Mouse (Mus musculus) midbrain, embryonic 13.5 days (tissue): ENCODE measurements at regions not wholly inside any gene's neighbourhood (a gene's known extent, or its start where the extent isn't known, plus 50 kb on each side); places are given as distances from the start of the nearest gene placed in this dataset.
A peak's percentile ranks its signal among the peaks of the same experiment; 100 is the strongest.
"Not testable (repeated sequence)": the region's sequence is repeated elsewhere in the genome, so short reads cannot be mapped to it uniquely, and the experiment has no call there.

Experiments
- ATAC-seq: fragments of 200-750 bp; cut with Nextera tagmentation; 2 replicates; pipeline ENCODE4 v1.8.0; 2017; ENCODE audit warnings: mild to moderate bottlenecking, moderate TSS enrichment, moderate library complexity
- H3K27ac ChIP-seq: fragments of 300-500 bp; sonication (generic); 2 replicates; pipeline ENCODE4 v1.5.1; 2015; ENCODE audit warnings: inconsistent platforms, mild to moderate bottlenecking, moderate library complexity
- H3K27me3 ChIP-seq: fragments of 300-500 bp; sonication (generic); 2 replicates; pipeline ENCODE4 v1.6.1; 2015; ENCODE audit warnings: mild to moderate bottlenecking, inconsistent platforms
- H3K36me3 ChIP-seq: fragments of 300-500 bp; sonication (generic); 2 replicates; pipeline ENCODE4 v1.6.1; 2015; ENCODE audit warnings: mild to moderate bottlenecking, inconsistent platforms
- H3K4me1 ChIP-seq: fragments of 300-500 bp; sonication (generic); replicated peaks from 2 replicates; pipeline ENCODE4 v1.6.1; 2015; ENCODE audit warnings: inconsistent platforms
- H3K4me2 ChIP-seq: fragments of 300-500 bp; sonication (generic); replicated peaks from 2 replicates; pipeline ENCODE4 v1.6.1; 2015; ENCODE audit warnings: moderate library complexity, mild to moderate bottlenecking, inconsistent platforms
- H3K4me3 ChIP-seq: fragments of 300-500 bp; sonication (generic); replicated peaks from 2 replicates; pipeline ENCODE4 v1.5.1; 2015; ENCODE audit warnings: mild to moderate bottlenecking, inconsistent platforms
- H3K9ac ChIP-seq: fragments of 300-500 bp; sonication (generic); replicated peaks from 2 replicates; pipeline ENCODE4 v1.6.1; 2015; ENCODE audit warnings: mild to moderate bottlenecking, inconsistent platforms
- H3K9me3 ChIP-seq: fragments of 300-500 bp; sonication (generic); 2 replicates; pipeline ENCODE4 v1.6.1; 2016; ENCODE audit warnings: mild to moderate bottlenecking, inconsistent platforms
- WGBS: fragments of 180-500 bp; shearing (Covaris S2); methylation state at CpG from one replicate; pipeline ENCODE4 v1.1.7; 2015; 5-methylcytosine and 5-hydroxymethylcytosine counted together

DNA sequence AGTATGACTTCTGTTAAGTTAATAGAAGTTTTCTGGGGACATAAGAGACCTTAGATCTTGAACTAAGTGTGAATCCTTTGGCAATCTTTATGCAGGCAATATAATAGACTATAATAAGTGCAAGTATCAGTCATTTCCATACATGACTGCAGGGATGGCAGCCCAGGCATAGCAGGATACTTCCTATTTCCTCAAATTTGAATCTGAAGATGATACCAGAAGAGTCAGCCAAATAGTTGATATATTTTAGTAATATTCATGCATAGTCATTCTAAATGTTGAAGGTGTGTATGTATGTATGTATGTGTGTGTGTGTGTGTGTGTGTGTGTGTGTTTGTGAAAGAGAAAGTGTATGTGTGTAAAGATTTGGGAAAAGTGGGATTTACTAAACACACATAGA, 64.3 kb downstream of the Prl2c2 start:
- H3K4me1 ChIP-seq, H3K27ac ChIP-seq, H3K27me3 ChIP-seq, H3K9ac ChIP-seq, H3K4me3 ChIP-seq, H3K4me2 ChIP-seq, ATAC-seq, H3K36me3 ChIP-seq: not testable (repeated sequence)
- peaks cover 30% of the 10 kb centered on the region for H3K9me3 ChIP-seq

DNA sequence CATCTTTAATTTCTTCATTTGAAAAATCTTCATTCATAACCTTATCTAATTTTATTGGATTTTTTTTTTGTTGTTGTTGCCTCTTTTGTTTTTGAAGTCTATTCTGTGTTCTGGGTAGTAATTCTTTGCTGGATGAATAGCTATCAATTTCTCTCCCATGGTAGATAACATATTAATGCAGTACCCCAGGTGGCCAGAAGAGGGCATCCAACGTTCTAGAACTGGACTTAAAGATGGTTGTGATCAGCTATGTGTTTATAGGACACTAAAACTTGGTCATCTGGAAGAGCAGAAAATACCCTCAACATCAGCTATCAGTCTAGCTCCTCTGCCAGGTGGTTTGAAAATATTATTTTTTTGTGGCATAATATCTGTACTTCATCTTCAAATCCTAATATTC, 70.1 kb downstream of the Prl2c2 start:
- not testable (repeated sequence) for H3K27ac ChIP-seq, H3K4me1 ChIP-seq, H3K27me3 ChIP-seq, H3K36me3 ChIP-seq, H3K9ac ChIP-seq, H3K4me2 ChIP-seq, H3K4me3 ChIP-seq, ATAC-seq
- peaks cover 65% of the 10 kb centered on the region for H3K9me3 ChIP-seq
- WGBS: 4% methylated on average over 1 of the region's 1 CpGs

DNA sequence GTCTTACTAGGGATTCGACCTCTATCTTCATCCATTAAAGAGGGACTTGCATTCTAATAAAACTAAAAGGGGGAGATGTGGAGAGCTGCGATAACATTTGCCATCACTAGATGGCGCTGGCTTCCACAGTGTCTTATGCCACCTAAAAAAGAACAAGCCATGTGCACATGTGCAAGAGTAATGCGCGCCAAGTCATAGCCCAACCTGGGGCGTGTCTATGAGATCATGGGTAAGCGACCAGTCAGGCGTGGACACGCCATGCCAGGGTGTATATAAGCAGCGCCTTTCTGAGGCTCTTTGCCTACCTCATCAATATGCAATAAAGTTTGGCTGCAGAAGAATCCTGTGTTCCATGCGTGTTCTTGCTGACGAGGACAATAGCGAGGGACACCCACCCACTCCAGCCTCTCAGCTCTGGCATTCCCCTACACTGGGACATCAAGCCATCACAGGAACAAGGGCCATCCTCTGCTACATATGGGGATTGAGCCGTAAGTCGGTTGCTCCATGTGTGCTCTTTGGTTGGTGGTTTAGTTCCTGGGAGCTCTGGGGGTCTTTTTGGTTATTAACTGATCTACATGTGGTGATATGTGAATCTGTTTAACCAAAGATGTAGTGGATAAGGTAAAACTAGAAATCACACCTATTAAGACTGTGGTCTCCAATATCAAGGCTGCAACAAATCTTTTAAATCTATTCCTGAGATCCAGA, 73.1 kb downstream of the Prl2c2 start:
- ATAC-seq: peak; percentile 40; the same call in 1 of the 2 replicates
- not testable (repeated sequence) for H3K27me3 ChIP-seq, H3K4me1 ChIP-seq, H3K36me3 ChIP-seq, H3K4me2 ChIP-seq, H3K27ac ChIP-seq, H3K9ac ChIP-seq, H3K4me3 ChIP-seq
- WGBS: 87% methylated on average over 15 of the region's 15 CpGs
- peaks cover 74% of the 10 kb centered on the region for H3K9me3 ChIP-seq

DNA sequence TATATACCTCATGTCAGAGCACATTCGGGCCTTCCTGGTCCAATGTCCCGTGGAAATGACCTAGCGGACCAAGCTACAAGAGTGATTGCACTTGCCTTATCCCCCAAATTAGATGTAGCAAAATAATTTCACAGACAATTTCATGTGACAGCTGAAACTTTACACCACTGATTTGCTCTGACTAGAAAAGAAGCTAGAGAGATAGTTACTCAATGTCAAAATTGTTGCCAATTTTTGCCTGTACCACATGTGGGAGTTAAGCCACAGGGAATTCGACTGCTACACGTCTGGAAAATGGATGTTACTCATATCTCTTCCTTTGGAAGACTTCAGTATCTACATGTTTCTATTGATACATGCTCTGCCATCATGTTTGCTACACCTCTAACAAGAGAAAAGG, 74.6 kb downstream of the Prl2c2 start:
- Histone ChIP-seq H3K27ac (no peak overlapping the region), H3K27me3 (no peaks in the 10 kb centered on the region), H3K4me2 (no peak overlapping the region), H3K4me1 (no peaks in the 10 kb centered on the region), H3K36me3 (no peaks in the 10 kb centered on the region), H3K9me3 (peaks cover 86% of the 10 kb centered on the region), H3K4me3 (no peak overlapping the region), H3K9ac (no peak overlapping the region)
- no peak for ATAC-seq
- 82% methylated on average over 5 of the region's 5 CpGs for WGBS

DNA sequence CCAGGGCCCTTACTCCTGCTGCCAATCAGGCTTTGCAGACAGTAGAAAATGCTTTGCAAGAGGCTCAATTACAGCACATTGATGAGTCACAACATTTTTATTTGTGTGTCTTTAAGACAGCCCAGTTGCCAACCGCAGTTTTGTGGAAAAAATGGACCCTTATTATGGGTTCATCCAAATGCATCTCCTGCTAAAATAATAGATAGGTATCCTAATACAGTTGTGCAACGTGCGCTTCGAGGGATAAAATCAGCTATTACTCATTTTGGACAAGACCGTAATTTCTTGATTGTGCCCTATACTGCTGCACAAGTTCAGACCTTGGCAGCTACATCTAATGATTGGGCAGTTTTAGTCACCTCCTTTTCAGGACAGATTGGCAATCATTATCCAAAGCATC, 75.4 kb downstream of the Prl2c2 start:
- Histone ChIP-seq H3K9me3 (peaks cover 87% of the 10 kb centered on the region), H3K27ac (no peak overlapping the region), H3K36me3 (no peaks in the 10 kb centered on the region), H3K4me1 (no peaks in the 10 kb centered on the region), H3K9ac (no peak overlapping the region), H3K4me3 (no peak overlapping the region), H3K4me2 (no peak overlapping the region), H3K27me3 (no peaks in the 10 kb centered on the region)
- ATAC-seq: no peak
- 91% methylated on average over 5 of the region's 5 CpGs for WGBS

DNA sequence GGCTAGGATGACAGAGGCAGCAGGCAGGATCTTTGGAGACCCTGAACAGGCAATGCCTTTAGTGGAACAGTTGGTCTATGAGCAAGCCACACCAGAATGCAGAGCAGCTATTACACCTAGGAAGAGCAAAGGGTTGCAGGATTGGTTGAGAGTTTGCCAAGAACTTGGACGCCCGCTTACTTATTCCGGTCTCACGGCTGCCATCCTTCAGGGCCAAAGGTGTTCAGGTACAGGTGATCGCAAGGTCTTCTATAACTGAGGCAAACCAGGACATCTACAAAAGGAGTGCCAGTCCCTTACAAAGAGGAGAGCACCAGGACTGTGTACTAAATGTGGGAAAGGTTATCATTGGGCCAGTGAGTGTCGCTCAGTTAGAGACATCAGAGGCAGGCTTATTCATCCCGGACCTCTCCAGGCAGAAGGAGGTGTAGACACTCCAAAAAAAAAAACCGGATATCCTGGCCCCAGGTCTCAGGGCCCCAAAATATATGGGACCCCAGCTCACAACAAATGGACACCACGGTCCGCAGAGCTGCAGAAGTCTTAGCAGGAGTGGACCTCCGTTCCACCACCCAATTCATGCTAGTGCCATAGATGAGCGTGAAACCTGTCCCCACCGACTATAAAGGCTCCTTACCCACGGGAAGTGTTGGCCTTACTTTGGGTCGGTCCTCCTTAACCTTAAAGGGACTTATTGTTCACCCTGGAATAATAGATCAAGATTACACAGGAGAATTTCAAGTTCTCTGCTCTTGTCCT, 77.4 kb downstream of the Prl2c2 start:
- H3K9ac ChIP-seq: no peak overlapping the region
- no peaks in the 10 kb centered on the region for H3K27me3 ChIP-seq
- no peak overlapping the region for H3K4me3 ChIP-seq
- H3K4me2 ChIP-seq: no peak overlapping the region
- H3K9me3 ChIP-seq: peaks cover 87% of the 10 kb centered on the region
- H3K27ac ChIP-seq: no peak overlapping the region
- no peaks in the 10 kb centered on the region for H3K36me3 ChIP-seq
- 90% methylated on average over 15 of the region's 15 CpGs for WGBS
- no peak for ATAC-seq
- no peaks in the 10 kb centered on the region for H3K4me1 ChIP-seq

DNA sequence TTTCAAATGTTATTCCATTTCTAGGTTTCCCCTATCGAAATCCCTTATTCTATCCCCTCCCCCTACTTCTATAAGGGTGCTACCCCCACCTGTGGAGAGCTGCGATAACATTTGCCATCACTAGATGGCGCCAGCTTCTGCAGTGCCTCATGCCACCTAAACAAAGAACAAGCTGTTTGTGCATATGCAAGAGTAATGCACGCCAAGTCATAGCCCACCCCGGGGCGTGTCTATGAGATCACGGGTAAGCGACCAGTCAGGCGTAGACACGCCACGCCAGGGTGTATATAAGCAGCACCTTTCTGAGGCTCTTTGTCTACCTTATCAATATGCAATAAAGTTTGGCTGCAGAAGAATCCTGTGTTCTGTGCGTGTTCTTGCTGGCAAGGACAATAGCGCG, 79.6 kb downstream of the Prl2c2 start:
- H3K9ac ChIP-seq: no peak overlapping the region
- peaks cover 75% of the 10 kb centered on the region for H3K9me3 ChIP-seq
- no peak overlapping the region for H3K4me2 ChIP-seq
- H3K4me1 ChIP-seq: no peaks in the 10 kb centered on the region
- ATAC-seq: peak; percentile 38; the same call in 1 of the 2 replicates
- H3K27me3 ChIP-seq: no peaks in the 10 kb centered on the region
- H3K4me3 ChIP-seq: no peak overlapping the region
- 89% methylated on average over 14 of the region's 14 CpGs for WGBS
- H3K36me3 ChIP-seq: no peaks in the 10 kb centered on the region
- no peak overlapping the region for H3K27ac ChIP-seq

DNA sequence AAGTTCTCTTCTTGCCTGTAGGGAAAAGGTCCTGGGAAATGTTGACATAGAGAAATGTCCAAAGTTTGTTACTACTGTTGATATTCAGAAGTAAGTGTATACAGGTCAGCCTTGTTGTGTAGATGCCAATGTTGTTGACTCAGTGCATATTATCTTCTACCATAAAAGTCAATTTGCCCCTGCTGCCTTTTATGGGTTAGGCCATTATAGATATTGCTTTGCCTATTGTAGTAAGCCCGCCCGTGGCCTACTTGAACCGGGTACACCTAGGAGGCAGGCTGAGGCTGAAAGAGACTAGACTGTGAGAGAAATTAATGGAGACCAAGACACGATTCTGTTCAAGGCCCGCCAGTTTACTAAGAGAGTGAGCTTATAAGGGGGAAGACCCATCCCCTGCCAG, 92.3 kb downstream of the Prl2c2 start:
- H3K9ac ChIP-seq: no peak overlapping the region
- H3K4me3 ChIP-seq: no peak overlapping the region
- no peaks in the 10 kb centered on the region for H3K4me1 ChIP-seq
- no peaks in the 10 kb centered on the region for H3K36me3 ChIP-seq
- no peak overlapping the region for H3K27ac ChIP-seq
- no peaks in the 10 kb centered on the region for H3K27me3 ChIP-seq
- 85% methylated on average over 5 of the region's 5 CpGs for WGBS
- peaks cover 37% of the 10 kb centered on the region for H3K9me3 ChIP-seq
- no peak for ATAC-seq
- no peak overlapping the region for H3K4me2 ChIP-seq

DNA sequence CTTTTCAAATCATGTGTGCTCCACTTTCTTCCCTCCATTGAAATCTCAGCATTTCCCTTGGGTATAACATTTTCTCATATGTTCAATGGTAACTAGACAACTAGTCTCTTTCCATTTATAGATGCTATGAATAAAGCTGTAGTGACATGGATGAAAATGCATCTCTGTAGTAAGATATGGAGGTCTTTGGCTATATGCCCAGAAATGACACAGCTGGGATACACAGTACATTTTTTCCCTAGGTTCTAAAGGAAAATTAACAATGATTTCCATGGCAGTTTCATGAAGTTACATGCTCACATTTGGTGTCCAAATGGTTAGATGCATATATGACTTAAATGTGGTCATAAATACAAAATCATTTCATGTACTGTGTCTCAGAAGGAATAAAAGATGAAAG, 99.0 kb downstream of the Prl2c2 start:
- Histone ChIP-seq H3K4me1 (no peaks in the 10 kb centered on the region), H3K4me3 (no peak overlapping the region), H3K4me2 (no peak overlapping the region), H3K9me3 (peaks cover 45% of the 10 kb centered on the region), H3K27ac (no peak overlapping the region), H3K9ac (no peak overlapping the region), H3K36me3 (no peaks in the 10 kb centered on the region), H3K27me3 (no peaks in the 10 kb centered on the region)
- no peak for ATAC-seq

DNA sequence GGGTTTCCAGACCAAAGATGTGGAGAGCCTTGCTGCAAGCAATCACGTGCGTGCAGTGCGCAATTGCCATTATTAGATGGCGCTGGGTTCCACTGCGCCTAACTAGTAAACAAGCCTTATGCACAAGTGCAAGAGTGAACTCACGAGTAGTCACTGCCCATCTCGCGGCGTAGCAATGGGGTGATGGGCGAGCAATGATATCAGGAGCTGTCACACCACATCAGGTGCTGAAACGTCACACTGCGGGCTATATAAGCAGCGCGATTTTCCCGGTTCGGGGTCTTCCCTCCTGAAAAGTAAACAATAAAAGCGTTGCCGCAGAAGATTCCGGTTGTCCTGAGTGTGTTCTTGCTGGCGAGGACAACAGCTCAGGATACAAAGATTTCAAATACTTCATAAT, 89.8 kb upstream of the Prl2c3 start:
- peaks cover 40% of the 10 kb centered on the region for H3K9me3 ChIP-seq
- not testable (repeated sequence) for H3K36me3 ChIP-seq, H3K4me1 ChIP-seq, ATAC-seq, H3K4me2 ChIP-seq, H3K27ac ChIP-seq, H3K27me3 ChIP-seq, H3K4me3 ChIP-seq, H3K9ac ChIP-seq
- 88% methylated on average over 20 of the region's 20 CpGs for WGBS

DNA sequence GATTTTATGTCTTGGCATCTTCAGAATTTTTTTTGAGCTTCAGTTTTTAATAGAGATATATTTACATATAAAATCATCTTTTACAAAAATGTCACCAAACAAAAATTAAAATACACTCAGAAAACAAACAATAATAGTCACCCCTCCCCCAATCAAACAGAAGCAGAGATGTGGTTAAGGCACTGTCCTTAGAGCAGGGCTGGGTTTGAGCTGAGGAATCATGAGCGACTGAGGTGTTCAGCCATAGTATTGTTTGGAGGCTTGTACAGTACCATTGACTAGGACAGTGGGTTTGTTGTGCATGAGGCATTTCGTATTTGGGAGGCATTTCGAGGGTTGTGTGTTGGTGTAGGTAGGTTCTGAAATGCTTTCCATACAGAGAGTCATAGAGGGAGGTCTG, 79.6 kb upstream of the Prl2c3 start:
- H3K36me3 ChIP-seq, H3K27me3 ChIP-seq, H3K27ac ChIP-seq, H3K9ac ChIP-seq, ATAC-seq, H3K4me1 ChIP-seq, H3K4me3 ChIP-seq, H3K4me2 ChIP-seq: not testable (repeated sequence)
- WGBS: 73% methylated on average over 3 of the region's 3 CpGs
- H3K9me3 ChIP-seq: peaks cover 40% of the 10 kb centered on the region

DNA sequence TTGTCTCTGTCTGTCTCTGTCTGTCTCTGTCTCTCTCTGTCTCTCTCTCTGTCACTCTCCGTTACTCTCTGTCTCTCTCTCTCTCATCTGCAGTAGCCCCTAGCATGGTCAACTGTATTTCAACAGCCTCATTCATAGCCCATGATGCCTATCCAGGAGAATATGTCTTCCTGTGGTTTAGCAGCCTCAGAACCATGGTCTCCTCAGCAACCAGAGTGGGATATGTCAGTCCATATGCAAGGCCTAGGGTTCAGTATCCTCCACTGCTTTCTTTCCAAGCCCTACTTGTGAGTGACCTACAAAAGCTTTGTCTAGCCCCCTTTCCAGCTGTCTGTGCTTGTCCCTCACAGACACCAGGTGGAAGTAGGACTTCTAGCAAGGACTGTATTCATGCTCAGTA, 65.1 kb upstream of the Prl2c3 start:
- H3K27ac ChIP-seq, H3K27me3 ChIP-seq, H3K4me2 ChIP-seq, H3K4me3 ChIP-seq, H3K36me3 ChIP-seq, H3K9ac ChIP-seq, H3K4me1 ChIP-seq: not testable (repeated sequence)
- peaks cover 38% of the 10 kb centered on the region for H3K9me3 ChIP-seq
- WGBS: 84% methylated on average over 1 of the region's 1 CpGs
- ATAC-seq: peak; percentile 53

DNA sequence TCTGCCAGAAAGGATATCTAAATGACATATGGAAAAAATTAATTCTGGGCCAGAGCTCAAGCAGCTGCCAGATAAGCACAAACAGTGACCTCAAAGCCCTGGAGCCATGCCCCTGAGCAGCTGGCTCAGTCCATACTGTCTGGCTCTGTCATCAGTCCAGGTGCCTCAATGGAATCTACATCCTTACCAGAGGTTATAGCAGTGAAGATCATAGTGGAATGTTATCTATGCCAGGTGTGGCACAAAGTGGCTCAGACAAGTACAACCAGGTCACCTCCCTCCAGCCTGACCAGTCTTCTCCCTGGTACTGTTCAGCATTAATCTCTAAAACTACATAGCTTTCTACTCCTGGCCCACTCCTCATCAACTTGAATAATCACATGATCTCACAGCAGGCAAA, 64.4 kb upstream of the Prl2c3 start:
- H3K4me3 ChIP-seq: no peak overlapping the region
- peaks cover 43% of the 10 kb centered on the region for H3K9me3 ChIP-seq
- H3K4me1 ChIP-seq: no peaks in the 10 kb centered on the region
- no peak overlapping the region for H3K27ac ChIP-seq
- no peaks in the 10 kb centered on the region for H3K27me3 ChIP-seq
- H3K36me3 ChIP-seq: no peaks in the 10 kb centered on the region
- no peak overlapping the region for H3K9ac ChIP-seq
- peak; percentile 74 for ATAC-seq
- H3K4me2 ChIP-seq: no peak overlapping the region
